Mouse (Mus musculus) kidney, embryonic 15.5 days (tissue): ENCODE measurements around the gene Rtbdn. TPM values are rescaled to one million over a fixed set of nuclear protein-coding genes. Genes with fewer than 3 reads are reported as not detected.

Source experiments
- ATAC-seq: fragments of 200-750 bp; cut with Nextera tagmentation; replicated peaks from 2 replicates; pipeline ENCODE4 v1.8.0; 2017; ENCODE audit warnings: moderate TSS enrichment; ENCODE audit not compliant: low FRiP score
- H3K27ac ChIP-seq: fragments of 300-500 bp; sonication (generic); 2 replicates; pipeline ENCODE4 v1.5.1; 2015; ENCODE audit warnings: mild to moderate bottlenecking, inconsistent platforms
- H3K27me3 ChIP-seq: fragments of 300-500 bp; sonication (generic); 2 replicates; pipeline ENCODE4 v1.6.1; 2015; ENCODE audit warnings: inconsistent platforms
- H3K36me3 ChIP-seq: fragments of 300-500 bp; sonication (generic); 2 replicates; pipeline ENCODE4 v1.6.1; 2015; ENCODE audit warnings: inconsistent platforms
- H3K4me1 ChIP-seq: fragments of 300-500 bp; sonication (generic); 2 replicates; pipeline ENCODE4 v1.6.1; 2015; ENCODE audit warnings: inconsistent platforms
- H3K4me2 ChIP-seq: fragments of 300-500 bp; sonication (generic); 2 replicates; pipeline ENCODE4 v1.6.1; 2015; ENCODE audit warnings: moderate library complexity, mild to moderate bottlenecking, inconsistent platforms
- H3K4me3 ChIP-seq: fragments of 300-500 bp; sonication (generic); replicated peaks from 2 replicates; pipeline ENCODE4 v1.5.1; 2015; ENCODE audit warnings: mild to moderate bottlenecking, inconsistent platforms
- H3K9ac ChIP-seq: fragments of 300-500 bp; sonication (generic); 2 replicates; pipeline ENCODE4 v1.6.1; 2015; ENCODE audit warnings: mild to moderate bottlenecking, inconsistent platforms
- H3K9me3 ChIP-seq: fragments of 300-500 bp; sonication (generic); replicated peaks from 2 replicates; pipeline ENCODE4 v1.6.1; 2016; ENCODE audit warnings: inconsistent platforms
- WGBS: fragments of 180-500 bp; shearing (Covaris S2); methylation state at CpG from one replicate; pipeline ENCODE4 v1.1.7; 2015; ENCODE audit warnings: mixed read lengths; 5-methylcytosine and 5-hydroxymethylcytosine counted together
- polyA plus RNA-seq: library from polyadenylated mRNA; unstranded; fragments of >200 nt; fragmentation: Nextera tagmentation; extraction: Ambion mirVana; gene quantifications from 2 replicates; pipeline ENCODE4 v1.2.1, GENCODE M21; 2015

The Rtbdn gene
- polyA plus RNA-seq, 1 experiment from 2014 or later = 0.45 TPM

DNA sequence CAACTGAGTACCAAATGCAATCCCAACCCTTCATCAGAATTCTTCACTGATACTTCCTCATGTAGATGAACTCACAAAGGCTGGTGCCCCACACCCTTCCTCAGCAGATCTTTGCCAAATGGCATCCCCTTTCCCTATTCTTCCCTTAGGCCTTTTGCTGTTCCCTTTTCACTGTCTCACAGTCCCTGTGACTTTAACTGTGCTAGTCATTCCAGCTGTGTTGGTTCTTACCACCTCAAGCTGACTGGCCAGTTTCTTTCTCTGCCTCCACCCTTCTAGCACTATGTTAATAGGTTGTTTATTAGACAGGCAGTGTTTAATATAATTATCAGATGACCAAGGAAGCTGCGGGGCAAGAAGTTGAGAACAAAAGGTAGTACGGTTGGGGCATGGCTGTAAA is 21.9 kb downstream of the Rtbdn start:
- H3K4me3 ChIP-seq = peak overlapping the region; percentile 76
- H3K27me3 ChIP-seq = no peaks in the 10 kb centered on the region
- H3K9me3 ChIP-seq = no peaks in the 10 kb centered on the region
- peak overlapping the region; percentile 81 for H3K9ac ChIP-seq
- peak overlapping the region; percentile 83 for H3K4me2 ChIP-seq
- peak overlapping the region; percentile 93 for H3K27ac ChIP-seq
- ATAC-seq = no peak
- WGBS = 14% methylated on average over 2 of the region's 2 CpGs
- H3K36me3 ChIP-seq = peaks cover 36% of the 10 kb centered on the region
- peaks cover 48% of the 10 kb centered on the region for H3K4me1 ChIP-seq

DNA sequence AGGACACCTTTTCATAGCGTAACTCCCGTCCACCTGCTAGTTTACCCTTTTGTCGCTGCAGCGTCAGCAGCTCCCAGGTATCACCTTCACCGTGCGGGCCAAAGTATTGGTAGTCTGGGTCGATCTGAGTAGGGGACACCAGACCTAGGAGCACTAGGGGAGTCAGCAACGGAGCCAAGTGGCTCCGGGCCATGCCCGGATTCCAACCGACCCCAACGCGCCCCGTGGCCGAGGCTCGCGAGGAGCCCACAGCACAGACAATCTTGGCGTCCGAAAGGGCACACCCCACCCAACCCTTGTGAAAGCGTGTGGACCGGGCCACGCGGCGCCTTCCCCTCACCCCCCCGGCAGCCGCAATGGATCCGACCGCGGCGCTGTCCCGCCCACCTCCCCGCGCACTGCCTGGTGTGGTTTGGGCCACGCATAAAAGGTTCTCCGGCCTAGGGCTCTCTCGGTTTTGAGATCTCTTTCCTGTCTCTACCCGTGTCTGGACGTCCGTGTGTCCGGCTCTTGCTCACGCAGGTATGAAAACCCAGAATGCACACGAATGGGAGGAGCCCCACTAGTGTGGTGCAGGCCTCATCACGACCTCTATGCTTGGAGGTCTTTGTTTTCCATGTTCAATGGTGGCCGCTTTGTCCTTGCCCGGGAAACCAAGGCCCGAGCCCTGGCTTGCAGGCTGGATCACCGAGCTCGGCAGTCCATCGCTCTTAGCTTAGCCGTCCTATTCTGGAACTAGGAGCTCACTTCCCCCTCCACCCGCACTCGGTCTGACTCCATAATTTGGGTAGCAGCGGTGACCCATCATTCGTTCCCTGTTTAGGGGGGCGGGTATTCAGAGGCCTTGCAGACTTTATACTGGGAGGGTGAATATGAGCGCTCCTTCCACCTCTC is 22.7 kb downstream of the Rtbdn start, which contains the start of the genes Gm49661, Prdx2 and Rnaseh2a:
Gene Gm49661, minus strand, starts transcription at position 193 of the 894 bp plus-strand sequence.
Gene Prdx2, plus strand, starts transcription at position 347 of the 894 bp plus-strand sequence.
Gene Rnaseh2a, minus strand, starts transcription at position 527 of the 894 bp plus-strand sequence.
- Histone ChIP-seq H3K27me3 (no peaks in the 10 kb centered on the region), H3K4me3 (peak within 1 kb of the TSS; percentile 76), H3K9ac (peak within 1 kb of the TSS; percentile 81), H3K4me2 (peak within 1 kb of the TSS; percentile 83), H3K27ac (peak within 1 kb of the TSS; percentile 93), H3K4me1 (peaks cover 44% of the 10 kb centered on the region), H3K36me3 (peaks cover 36% of the 10 kb centered on the region), H3K9me3 (no peaks in the 10 kb centered on the region)
- ATAC-seq = peak; percentile 71
- WGBS = under 1% methylated on average over 56 of the region's 56 CpGs

DNA sequence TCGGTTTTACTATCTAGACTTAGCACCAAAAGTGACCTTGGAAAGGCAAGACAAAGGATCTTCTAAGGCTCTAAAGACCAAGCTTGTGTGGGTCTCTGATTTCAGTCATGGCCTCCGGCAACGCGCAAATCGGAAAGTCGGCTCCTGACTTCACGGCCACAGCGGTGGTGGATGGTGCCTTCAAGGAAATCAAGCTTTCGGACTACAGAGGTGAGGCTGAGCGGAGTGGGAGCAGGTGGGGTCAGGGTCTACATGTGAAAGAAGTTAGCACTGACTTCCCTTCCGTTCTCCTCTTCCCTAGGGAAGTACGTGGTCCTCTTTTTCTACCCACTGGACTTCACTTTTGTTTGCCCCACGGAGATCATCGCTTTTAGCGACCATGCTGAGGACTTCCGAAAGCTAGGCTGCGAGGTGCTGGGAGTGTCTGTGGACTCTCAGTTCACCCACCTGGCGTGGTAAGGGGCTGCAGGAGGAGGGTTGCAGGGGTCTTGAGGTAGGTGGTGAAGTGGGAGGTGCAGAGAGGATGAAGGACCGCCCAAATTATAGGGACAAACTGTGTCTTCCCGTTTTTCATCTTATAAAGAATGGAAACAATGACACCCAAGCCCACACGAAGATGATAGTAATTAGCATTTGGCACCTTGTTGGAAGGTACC is 23.5 kb downstream of the Rtbdn start:
- peaks cover 43% of the 10 kb centered on the region for H3K36me3 ChIP-seq
- H3K27ac ChIP-seq = peak overlapping the region; percentile 93
- peak overlapping the region; percentile 81 for H3K9ac ChIP-seq
- no peak for ATAC-seq
- H3K9me3 ChIP-seq = no peaks in the 10 kb centered on the region
- H3K4me3 ChIP-seq = peak overlapping the region; percentile 76
- H3K27me3 ChIP-seq = no peaks in the 10 kb centered on the region
- H3K4me2 ChIP-seq = peak overlapping the region; percentile 83
- H3K4me1 ChIP-seq = peaks cover 45% of the 10 kb centered on the region
- WGBS = 5% methylated on average over 21 of the region's 21 CpGs

DNA sequence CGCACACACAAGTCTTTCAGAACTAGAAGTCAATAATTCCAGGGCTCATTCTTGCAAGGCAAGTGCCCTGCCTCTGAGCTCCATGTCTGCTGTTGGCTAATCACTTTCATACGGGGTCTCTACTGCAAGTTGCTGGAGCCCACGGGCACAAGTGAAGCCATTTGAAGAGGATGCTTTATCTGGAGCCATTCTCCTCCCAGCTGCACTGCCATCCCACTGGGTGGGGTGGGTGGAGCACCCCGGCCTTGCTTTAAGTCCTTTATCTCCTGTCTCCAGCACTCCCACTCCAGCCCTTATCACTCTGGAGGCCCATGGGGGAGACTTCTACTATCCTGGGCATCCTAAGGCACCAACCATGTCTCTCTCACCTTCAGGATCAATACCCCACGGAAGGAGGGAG is 24.1 kb downstream of the Rtbdn start:
- H3K36me3 ChIP-seq = peaks cover 44% of the 10 kb centered on the region

DNA sequence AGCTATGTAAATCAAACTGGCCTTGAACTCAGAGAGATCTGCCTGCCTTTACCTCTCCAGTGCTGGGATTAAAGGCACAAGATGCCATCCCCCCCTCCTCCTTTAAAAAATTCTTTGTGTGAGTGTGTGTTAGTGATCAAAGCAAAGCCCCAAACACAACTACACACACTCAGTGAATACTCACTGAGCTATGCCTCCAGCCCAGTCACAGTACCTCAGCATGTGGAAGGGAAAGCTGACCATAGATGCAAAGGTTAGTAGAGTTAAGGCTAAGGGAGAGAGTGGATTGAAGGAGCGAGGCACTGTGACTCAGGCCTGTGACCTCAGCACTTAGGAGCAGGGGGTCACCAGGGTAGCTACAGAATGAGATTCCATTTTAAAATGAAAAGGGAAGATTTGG is 26.3 kb downstream of the Rtbdn start:
- ATAC-seq = no peak
- WGBS = 72% methylated on average over 1 of the region's 1 CpGs
- no peak overlapping the region for H3K4me3 ChIP-seq
- H3K4me1 ChIP-seq = peaks cover 54% of the 10 kb centered on the region
- no peak overlapping the region for H3K27ac ChIP-seq
- no peak overlapping the region for H3K4me2 ChIP-seq
- H3K36me3 ChIP-seq = peaks cover 44% of the 10 kb centered on the region
- H3K9me3 ChIP-seq = no peaks in the 10 kb centered on the region
- H3K27me3 ChIP-seq = peaks cover 12% of the 10 kb centered on the region
- H3K9ac ChIP-seq = no peak overlapping the region

More for the DNA sequence above, 24.1 kb downstream of the Rtbdn start:
- Histone ChIP-seq H3K4me3 (peak overlapping the region; percentile 76), H3K4me2 (peak overlapping the region; percentile 83), H3K27me3 (no peaks in the 10 kb centered on the region), H3K27ac (no peak overlapping the region; the same call in 1 of the 2 replicates), H3K9me3 (no peaks in the 10 kb centered on the region), H3K9ac (peak overlapping the region; percentile 81), H3K4me1 (peaks cover 48% of the 10 kb centered on the region)
- no peak; the same call in 1 of the 2 replicates for ATAC-seq
- 69% methylated on average over 5 of the region's 5 CpGs for WGBS

DNA sequence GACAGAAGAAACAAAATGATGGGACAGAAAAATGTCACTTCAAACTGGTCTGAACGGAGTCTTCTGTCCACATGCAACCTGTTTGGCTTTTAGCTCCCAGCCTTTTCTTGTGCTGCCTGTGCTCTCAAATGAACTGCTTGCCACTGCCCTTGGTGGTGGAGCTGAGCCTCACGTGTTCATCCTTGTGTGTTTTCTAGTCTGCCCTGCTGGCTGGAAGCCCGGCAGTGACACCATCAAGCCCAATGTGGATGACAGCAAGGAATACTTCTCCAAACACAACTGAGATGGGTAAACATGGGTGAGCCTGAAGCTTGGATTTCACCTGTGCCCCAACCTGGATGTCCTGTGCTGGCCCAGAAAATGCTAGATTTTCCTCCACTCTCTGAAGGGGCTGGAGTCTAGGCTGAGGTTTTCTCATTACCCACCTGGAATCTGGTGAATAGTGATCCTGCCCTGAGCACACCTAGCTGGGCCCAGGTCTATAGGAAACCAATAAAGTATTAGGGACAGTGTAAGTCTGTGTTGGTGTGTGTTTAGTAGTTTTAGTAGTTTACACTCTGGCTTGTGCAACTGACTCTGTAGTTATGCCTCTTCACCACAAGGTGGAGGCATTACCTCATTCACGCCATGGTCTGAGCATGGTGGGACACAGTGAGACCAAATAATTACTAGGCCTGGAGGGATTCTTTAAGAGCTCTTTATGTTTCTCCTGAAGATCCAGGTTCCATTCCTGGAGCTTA is 27.2 kb downstream of the Rtbdn start:
- Histone ChIP-seq H3K36me3 (peaks cover 44% of the 10 kb centered on the region), H3K9me3 (no peaks in the 10 kb centered on the region), H3K27ac (0 out of 2 replicates have a peak overlapping the region, but pooled peaks have one; percentile 56), H3K4me3 (no peak overlapping the region), H3K27me3 (peaks cover 16% of the 10 kb centered on the region), H3K4me1 (peaks cover 54% of the 10 kb centered on the region), H3K9ac (no peak overlapping the region), H3K4me2 (no peak overlapping the region)
- 60% methylated on average over 4 of the region's 4 CpGs for WGBS
- no peak for ATAC-seq

DNA sequence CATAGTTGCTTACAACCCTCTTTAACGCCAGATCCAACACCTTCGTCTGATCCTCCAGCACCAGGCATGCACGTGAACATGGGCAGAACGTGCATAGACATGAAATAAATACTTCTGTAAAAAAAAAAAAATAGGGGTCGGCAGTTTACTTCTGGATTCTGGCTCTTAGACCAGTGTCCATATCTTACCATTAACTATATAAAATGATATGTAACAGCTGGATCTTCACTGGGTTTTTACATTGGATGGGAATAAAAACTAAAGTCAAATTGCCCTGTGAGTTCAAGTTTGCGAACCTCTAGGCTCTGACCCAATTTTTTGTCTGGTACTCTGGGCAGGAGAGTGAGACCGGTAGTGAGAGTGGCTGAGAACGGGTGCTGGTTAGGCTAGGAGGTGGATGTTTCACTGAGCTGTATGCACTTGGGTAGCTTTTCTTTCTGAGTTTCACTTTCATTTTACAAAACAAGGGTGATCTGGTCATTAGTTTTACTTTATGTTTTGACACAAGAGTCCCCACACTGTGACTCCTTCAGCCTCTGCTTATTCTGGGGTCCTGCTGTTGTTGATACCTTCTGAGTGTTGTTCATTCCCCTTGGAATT is 27.9 kb downstream of the Rtbdn start:
- no peaks in the 10 kb centered on the region for H3K9me3 ChIP-seq
- no peak for ATAC-seq
- peaks cover 44% of the 10 kb centered on the region for H3K36me3 ChIP-seq
- H3K4me3 ChIP-seq = no peak overlapping the region
- H3K27ac ChIP-seq = no peak overlapping the region
- no peak overlapping the region for H3K4me2 ChIP-seq
- peaks cover 60% of the 10 kb centered on the region for H3K4me1 ChIP-seq
- peaks cover 16% of the 10 kb centered on the region for H3K27me3 ChIP-seq
- WGBS = 83% methylated on average over 8 of the region's 8 CpGs
- H3K9ac ChIP-seq = no peak overlapping the region

DNA sequence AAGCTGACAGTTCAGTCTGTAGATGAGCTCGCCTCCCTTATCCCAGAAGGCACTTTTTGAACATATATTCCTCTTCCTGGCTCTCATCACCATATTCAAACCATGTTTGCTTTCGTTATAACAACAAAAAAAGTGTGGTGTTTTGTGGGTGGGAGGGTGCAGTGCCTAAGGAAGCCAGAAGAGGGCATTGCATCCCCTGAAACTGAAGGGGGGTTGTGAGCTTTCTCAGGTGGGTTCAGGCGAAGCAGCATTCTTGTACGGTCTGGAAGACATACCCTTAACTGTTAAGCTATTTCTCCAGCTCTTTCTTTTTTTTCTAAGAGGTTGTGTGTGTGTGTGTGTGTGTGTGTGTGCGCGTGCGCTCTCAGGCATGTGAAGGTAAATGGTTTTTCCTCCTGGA is 28.6 kb downstream of the Rtbdn start:
- 37% methylated on average over 7 of the region's 7 CpGs for WGBS
- no peaks in the 10 kb centered on the region for H3K9me3 ChIP-seq
- H3K4me1 ChIP-seq = peaks cover 67% of the 10 kb centered on the region
- peak overlapping the region; percentile 55; the same call in 1 of the 2 replicates for H3K4me3 ChIP-seq
- H3K4me2 ChIP-seq = peak overlapping the region; percentile 97
- ATAC-seq = no peak
- peaks cover 44% of the 10 kb centered on the region for H3K36me3 ChIP-seq
- no peak overlapping the region for H3K9ac ChIP-seq
- peak overlapping the region; percentile 78 for H3K27ac ChIP-seq
- H3K27me3 ChIP-seq = peaks cover 16% of the 10 kb centered on the region

DNA sequence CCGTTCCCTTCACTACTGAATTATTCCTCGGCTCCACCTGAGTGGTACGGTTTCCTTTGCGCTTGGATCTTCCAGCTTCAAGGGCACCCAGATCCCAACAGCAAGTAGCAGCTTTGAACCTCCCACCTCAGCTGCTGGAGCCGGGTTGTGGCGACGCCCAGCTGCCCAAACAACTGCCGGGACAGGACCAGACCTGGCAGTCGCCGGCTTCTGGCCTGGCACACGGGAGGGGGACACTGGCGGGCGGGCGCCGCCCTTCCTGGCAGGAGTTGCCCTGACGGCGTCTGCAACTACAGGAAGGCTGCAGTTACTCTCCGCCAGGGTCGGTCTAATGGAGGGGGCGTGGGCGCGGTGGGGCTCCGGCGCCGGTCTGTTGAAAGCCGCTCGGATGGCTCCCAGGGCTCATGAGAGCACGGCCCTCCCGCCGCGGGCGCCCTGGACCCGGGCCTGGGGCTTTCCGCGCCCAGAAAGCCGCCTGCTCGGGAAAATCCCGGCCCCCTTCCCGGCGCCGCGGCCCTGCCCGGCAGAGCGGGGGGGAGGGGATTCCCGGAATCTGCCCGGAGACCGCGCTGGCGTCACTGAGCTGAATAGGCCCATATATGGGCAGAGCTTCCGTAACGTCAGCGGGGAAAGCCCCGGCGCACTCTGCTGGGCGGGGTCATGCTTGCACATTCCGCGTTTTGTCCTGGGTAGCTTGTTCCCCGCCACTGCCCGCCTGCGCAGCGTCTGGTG is 29.4 kb downstream of the Rtbdn start:
- ATAC-seq = peak; percentile 79
- under 1% methylated on average over 61 of the region's 61 CpGs for WGBS
- H3K36me3 ChIP-seq = peaks cover 38% of the 10 kb centered on the region
- H3K9ac ChIP-seq = peak overlapping the region; percentile 38
- peak overlapping the region; percentile 97 for H3K4me2 ChIP-seq
- H3K27me3 ChIP-seq = peaks cover 16% of the 10 kb centered on the region
- H3K4me1 ChIP-seq = peaks cover 67% of the 10 kb centered on the region
- no peaks in the 10 kb centered on the region for H3K9me3 ChIP-seq
- peak overlapping the region; percentile 55 for H3K4me3 ChIP-seq
- H3K27ac ChIP-seq = peak overlapping the region; percentile 78

DNA sequence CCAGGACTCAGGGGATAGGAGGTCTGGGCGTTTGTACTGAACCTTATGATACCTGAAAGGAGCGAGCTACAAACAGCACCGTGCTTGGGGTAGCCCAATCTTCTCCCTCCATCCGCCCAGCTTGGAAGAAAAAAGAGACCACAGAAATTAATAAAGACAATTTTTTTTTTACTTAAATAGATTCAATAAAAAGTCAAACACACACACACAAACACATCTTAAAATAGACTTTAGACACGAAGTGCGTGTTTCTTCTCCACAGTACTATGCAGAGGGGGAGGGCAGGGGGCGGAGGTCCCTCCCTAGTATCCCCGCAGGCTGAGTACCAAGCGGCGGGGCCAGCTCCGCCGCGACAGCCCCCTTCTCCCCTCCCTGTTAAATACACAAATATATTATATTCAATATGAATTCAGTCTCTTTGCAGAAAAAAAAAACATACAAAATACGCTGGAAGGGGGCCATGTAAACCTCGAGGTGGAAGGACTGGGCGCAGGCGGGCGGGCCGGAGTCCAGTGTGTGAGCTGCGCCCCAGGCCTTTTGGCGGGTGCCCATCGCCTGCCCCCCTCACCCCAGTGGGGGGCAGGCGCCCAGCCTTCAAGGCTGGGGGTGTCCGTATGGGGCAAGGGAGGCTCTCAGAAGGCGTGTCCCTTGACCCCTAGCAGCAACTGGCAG is 30.1 kb downstream of the Rtbdn start:
- Histone ChIP-seq H3K4me3 (peak overlapping the region; percentile 55), H3K27ac (peak overlapping the region; percentile 78), H3K27me3 (peaks cover 16% of the 10 kb centered on the region), H3K36me3 (peaks cover 31% of the 10 kb centered on the region), H3K9me3 (no peaks in the 10 kb centered on the region), H3K4me1 (peaks cover 72% of the 10 kb centered on the region), H3K9ac (peak overlapping the region; percentile 81), H3K4me2 (peak overlapping the region; percentile 97)
- no peak for ATAC-seq
- under 1% methylated on average over 25 of the region's 25 CpGs for WGBS
